Mouse (Mus musculus) neural tube, embryonic 13.5 days (tissue): ENCODE measurements around the gene Lrrc58. TPM values are rescaled to one million over a fixed set of nuclear protein-coding genes. Genes with fewer than 3 reads are reported as not detected.

ENCODE experiments used
- ATAC-seq: fragments of 200-750 bp; cut with Nextera tagmentation; 2 replicates; pipeline ENCODE4 v1.8.0; 2017; ENCODE audit warnings: low read depth, mild to moderate bottlenecking, moderate TSS enrichment, moderate library complexity
- H3K27ac ChIP-seq: fragments of 300-500 bp; sonication (generic); replicated peaks from 2 replicates; pipeline ENCODE4 v1.5.1; 2015; ENCODE audit warnings: moderate library complexity, mild to moderate bottlenecking, inconsistent platforms
- H3K27me3 ChIP-seq: fragments of 300-500 bp; sonication (generic); 2 replicates; pipeline ENCODE4 v1.6.1; 2015; ENCODE audit warnings: mild to moderate bottlenecking, inconsistent platforms
- H3K36me3 ChIP-seq: fragments of 300-500 bp; sonication (generic); 2 replicates; pipeline ENCODE4 v1.6.1; 2015; ENCODE audit warnings: mild to moderate bottlenecking, inconsistent platforms
- H3K4me1 ChIP-seq: fragments of 300-500 bp; sonication (generic); replicated peaks from 2 replicates; pipeline ENCODE4 v1.6.1; 2015; ENCODE audit warnings: inconsistent platforms
- H3K4me2 ChIP-seq: fragments of 300-500 bp; sonication (generic); 2 replicates; pipeline ENCODE4 v1.6.1; 2015; ENCODE audit warnings: inconsistent platforms, mild to moderate bottlenecking, moderate library complexity
- H3K4me3 ChIP-seq: fragments of 300-500 bp; sonication (generic); 2 replicates; pipeline ENCODE4 v1.5.1; 2015; ENCODE audit warnings: mild to moderate bottlenecking, inconsistent platforms
- H3K9ac ChIP-seq: fragments of 300-500 bp; sonication (generic); 2 replicates; pipeline ENCODE4 v1.6.1; 2015; ENCODE audit warnings: moderate library complexity, mild to moderate bottlenecking, inconsistent platforms
- H3K9me3 ChIP-seq: fragments of 300-500 bp; sonication (generic); 2 replicates; pipeline ENCODE4 v1.6.1; 2016; ENCODE audit warnings: inconsistent platforms
- WGBS: fragments of 180-500 bp; shearing (Covaris S2); methylation state at CpG from one replicate; pipeline ENCODE4 v1.1.7; 2015; 5-methylcytosine and 5-hydroxymethylcytosine counted together
- polyA plus RNA-seq: library from polyadenylated mRNA; unstranded; fragments of >200 nt; fragmentation: Nextera tagmentation; extraction: Ambion mirVana; gene quantifications from 2 replicates; pipeline ENCODE4 v1.2.1, GENCODE M21; 2015

Gene Lrrc58
- polyA plus RNA-seq, 1 experiment from 2014 or later = 54.9 TPM

GRCm38 (mm10) chr16:37906456-37906855, 38.3 kb downstream of the Lrrc58 start:
- Histone ChIP-seq H3K4me2 (no peak overlapping the region), H3K36me3 (no peaks in the 10 kb centered on the region), H3K27me3 (no peaks in the 10 kb centered on the region), H3K4me3 (no peak overlapping the region), H3K27ac (no peak overlapping the region), H3K4me1 (no peaks in the 10 kb centered on the region), H3K9me3 (no peaks in the 10 kb centered on the region), H3K9ac (no peak overlapping the region)
- no peak for ATAC-seq
- WGBS = 87% methylated on average over 3 of the region's 3 CpGs

DNA sequence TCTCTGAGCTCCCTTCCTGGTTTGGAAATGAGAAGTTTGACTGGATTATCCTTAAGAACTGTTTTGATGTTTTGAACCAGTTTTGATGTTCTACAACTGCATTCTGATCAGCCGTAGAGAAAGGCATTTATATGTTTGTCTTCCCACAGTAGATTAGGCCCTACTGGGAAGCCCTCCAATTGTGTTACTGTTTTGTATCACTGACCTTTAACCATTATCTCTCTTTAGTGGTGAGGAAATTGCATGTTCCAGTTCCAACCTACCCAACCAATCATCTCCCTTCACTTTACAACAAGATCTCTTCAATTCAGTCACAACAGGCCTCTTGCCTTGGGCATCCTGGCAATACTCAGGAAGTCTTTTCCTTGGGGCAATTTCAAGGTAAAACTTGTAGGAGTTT, 42.9 kb downstream of the Lrrc58 start:
- ATAC-seq = no peak
- Histone ChIP-seq H3K4me3 (no peak overlapping the region), H3K9ac (no peak overlapping the region), H3K27ac (no peak overlapping the region), H3K27me3 (no peaks in the 10 kb centered on the region; the same call in 1 of the 2 replicates), H3K4me2 (no peak overlapping the region), H3K4me1 (peaks cover 5% of the 10 kb centered on the region; the same call in 1 of the 2 replicates), H3K9me3 (no peaks in the 10 kb centered on the region), H3K36me3 (no peaks in the 10 kb centered on the region)
- WGBS = 88% methylated on average over 1 of the region's 1 CpGs

DNA sequence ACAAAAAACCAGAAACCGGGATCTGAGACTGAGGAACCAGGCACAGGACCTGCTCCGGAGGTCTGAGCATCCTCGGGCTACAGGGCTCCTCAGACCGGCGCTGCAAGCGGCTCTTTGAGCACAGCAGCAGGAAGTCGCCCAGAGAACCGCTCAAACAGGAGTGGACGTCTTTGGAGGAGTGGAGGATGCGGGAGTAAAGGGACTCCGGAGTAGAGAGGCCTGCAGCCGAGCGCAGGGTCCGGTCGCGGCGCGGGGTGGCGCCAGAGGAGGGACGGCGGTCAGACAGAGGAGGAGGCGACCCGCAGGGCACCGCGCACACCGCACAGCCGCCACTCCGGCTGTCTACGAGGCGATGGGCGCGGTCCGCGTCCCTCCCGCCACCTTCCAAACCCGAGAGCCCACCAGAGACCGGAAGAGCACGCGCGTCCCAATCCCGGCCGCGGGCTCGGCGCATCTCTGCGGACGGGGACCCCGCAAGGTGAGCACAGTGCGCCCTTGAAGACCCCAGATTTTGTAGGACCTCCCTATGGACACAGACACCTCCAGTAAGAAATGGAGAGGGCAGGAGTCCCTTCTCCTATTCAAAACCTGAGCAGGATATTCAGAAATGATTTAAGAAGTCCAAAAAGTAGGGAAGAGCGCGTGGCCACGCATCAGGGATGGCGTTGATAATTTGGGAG, 48.1 kb downstream of the Lrrc58 start, which contains the start of gene Gpr156:
Gpr156 (plus strand) TSS at position 359 of the 680 bp plus-strand sequence.
- peak within 1 kb of the TSS; percentile 82 for H3K4me2 ChIP-seq
- H3K9me3 ChIP-seq = no peaks in the 10 kb centered on the region
- peak within 1 kb of the TSS; percentile 42 for H3K27ac ChIP-seq
- no peaks in the 10 kb centered on the region for H3K36me3 ChIP-seq
- peak within 1 kb of the TSS; percentile 61 for H3K4me3 ChIP-seq
- peak; percentile 92 for ATAC-seq
- 2% methylated on average over 43 of the region's 53 CpGs for WGBS
- H3K9ac ChIP-seq = peak within 1 kb of the TSS; percentile 79
- H3K27me3 ChIP-seq = no peaks in the 10 kb centered on the region; the same call in 1 of the 2 replicates
- peaks cover 30% of the 10 kb centered on the region for H3K4me1 ChIP-seq

GRCm38 (mm10) chr16:37916818-37917201, 48.6 kb downstream of the Lrrc58 start:
- peaks cover 32% of the 10 kb centered on the region for H3K4me1 ChIP-seq
- WGBS = 11% methylated on average over 7 of the region's 7 CpGs
- peak; percentile 15; the same call in 1 of the 2 replicates for ATAC-seq

DNA sequence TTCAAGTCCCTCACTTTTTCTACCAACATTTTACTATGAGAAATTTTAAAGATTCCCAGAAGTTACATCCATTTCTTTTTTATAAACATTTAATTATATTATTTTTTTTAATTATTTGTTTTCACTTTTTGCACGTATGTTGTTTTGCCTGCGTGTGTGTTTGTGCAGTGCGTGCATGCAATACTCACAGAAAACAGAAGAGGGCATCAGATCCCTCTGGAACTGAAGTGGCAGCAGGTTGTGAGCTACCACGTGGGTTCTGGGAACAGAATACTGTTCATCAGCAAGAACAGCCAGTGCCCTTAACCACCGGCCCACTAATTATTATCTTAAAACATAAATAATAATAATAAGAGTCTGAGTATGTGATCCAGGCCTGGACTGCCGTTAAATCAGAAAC, 50.8 kb downstream of the Lrrc58 start:
- peaks cover 32% of the 10 kb centered on the region for H3K4me1 ChIP-seq
- no peak for ATAC-seq
- WGBS = 85% methylated on average over 6 of the region's 6 CpGs

More at GRCm38 (mm10) chr16:37916818-37917201, 48.6 kb downstream of the Lrrc58 start:
- Histone ChIP-seq H3K27ac (no peak overlapping the region), H3K4me2 (peak overlapping the region; percentile 82), H3K4me3 (peak overlapping the region; percentile 61), H3K9ac (peak overlapping the region; percentile 79), H3K27me3 (no peaks in the 10 kb centered on the region; the same call in 1 of the 2 replicates), H3K36me3 (no peaks in the 10 kb centered on the region), H3K9me3 (no peaks in the 10 kb centered on the region)

GRCm38 (mm10) chr16:37920842-37921409, 52.7 kb downstream of the Lrrc58 start:
- Histone ChIP-seq H3K4me3 (no peak overlapping the region), H3K9ac (no peak overlapping the region), H3K4me2 (no peak overlapping the region), H3K36me3 (no peaks in the 10 kb centered on the region), H3K4me1 (peaks cover 31% of the 10 kb centered on the region), H3K27me3 (no peaks in the 10 kb centered on the region), H3K9me3 (no peaks in the 10 kb centered on the region), H3K27ac (peak overlapping the region; percentile 49)
- ATAC-seq = peak; percentile 21; the same call in 1 of the 2 replicates
- 39% methylated on average over 8 of the region's 8 CpGs for WGBS

More for the DNA sequence above, 50.8 kb downstream of the Lrrc58 start:
- H3K4me3 ChIP-seq = no peak overlapping the region
- no peak overlapping the region for H3K4me2 ChIP-seq
- no peak overlapping the region for H3K9ac ChIP-seq
- H3K27me3 ChIP-seq = no peaks in the 10 kb centered on the region; the same call in 1 of the 2 replicates
- H3K27ac ChIP-seq = no peak overlapping the region
- no peaks in the 10 kb centered on the region for H3K36me3 ChIP-seq
- H3K9me3 ChIP-seq = no peaks in the 10 kb centered on the region

GRCm38 (mm10) chr16:37926087-37926486, 57.9 kb downstream of the Lrrc58 start:
- Histone ChIP-seq H3K36me3 (no peaks in the 10 kb centered on the region), H3K9ac (peak overlapping the region; percentile 35; the same call in 1 of the 2 replicates), H3K9me3 (no peaks in the 10 kb centered on the region)

DNA sequence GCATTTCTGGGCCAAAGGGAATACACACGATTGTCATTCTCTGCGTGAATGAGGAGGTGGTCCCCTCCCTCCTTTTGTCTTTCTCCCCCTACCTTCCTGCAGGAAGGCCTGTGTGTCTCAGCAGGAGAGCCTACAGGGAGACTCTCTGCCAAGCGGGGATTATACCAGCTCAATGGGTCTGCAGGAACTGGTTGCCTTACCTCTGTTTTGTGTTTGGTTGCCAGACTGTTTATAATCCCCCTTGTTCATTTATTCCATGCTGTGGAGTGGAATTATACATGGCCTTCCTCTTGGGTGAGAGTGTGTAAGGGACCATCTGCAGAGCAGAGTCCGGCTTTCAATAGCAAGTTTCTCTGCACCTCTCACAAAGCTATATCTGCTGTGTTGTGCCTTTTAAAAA, 58.9 kb downstream of the Lrrc58 start:
- Histone ChIP-seq H3K36me3 (no peaks in the 10 kb centered on the region), H3K9ac (peak overlapping the region; percentile 22; the same call in 1 of the 2 replicates), H3K4me3 (no peak overlapping the region), H3K27me3 (no peaks in the 10 kb centered on the region), H3K27ac (peak overlapping the region; percentile 52), H3K9me3 (no peaks in the 10 kb centered on the region), H3K4me2 (no peak overlapping the region), H3K4me1 (peaks cover 19% of the 10 kb centered on the region)
- ATAC-seq = no peak
- 19% methylated on average over 4 of the region's 4 CpGs for WGBS

More at GRCm38 (mm10) chr16:37926087-37926486, 57.9 kb downstream of the Lrrc58 start:
- H3K4me3 ChIP-seq = no peak overlapping the region
- no peak overlapping the region for H3K4me2 ChIP-seq
- peaks cover 23% of the 10 kb centered on the region for H3K4me1 ChIP-seq
- peak overlapping the region; percentile 75 for H3K27ac ChIP-seq
- peak; percentile 57 for ATAC-seq
- WGBS = 14% methylated on average over 7 of the region's 7 CpGs
- no peaks in the 10 kb centered on the region for H3K27me3 ChIP-seq

- ATAC-seq = no peak
- no peak overlapping the region for H3K4me3 ChIP-seq
Measured at GRCm38 (mm10) chr16:37929006-37929405, 60.8 kb downstream of the Lrrc58 start.

DNA sequence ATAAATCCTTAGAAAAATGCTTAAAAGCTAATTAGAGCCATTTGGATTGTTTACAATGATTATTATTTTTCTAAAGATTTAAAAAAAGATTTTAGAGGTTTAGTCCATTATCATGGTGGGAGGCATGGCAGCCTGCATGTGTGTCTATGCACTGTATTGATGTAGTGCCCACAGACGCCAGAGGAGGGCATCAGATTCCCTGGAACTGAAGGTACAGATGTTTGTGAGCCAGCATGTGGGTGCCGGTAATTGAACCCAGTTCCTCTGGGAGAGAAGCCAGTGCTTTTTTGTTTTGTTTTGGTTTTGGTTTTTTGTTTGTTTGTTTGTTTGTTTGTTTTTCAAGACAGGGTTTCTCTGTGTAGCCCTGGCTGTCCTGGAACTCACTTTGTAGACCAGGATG, 61.4 kb downstream of the Lrrc58 start:
- no peaks in the 10 kb centered on the region for H3K36me3 ChIP-seq
- H3K27me3 ChIP-seq = no peaks in the 10 kb centered on the region
- peaks cover 19% of the 10 kb centered on the region for H3K4me1 ChIP-seq
- H3K27ac ChIP-seq = no peak overlapping the region
- H3K4me2 ChIP-seq = no peak overlapping the region
- ATAC-seq = no peak
- 93% methylated on average over 2 of the region's 2 CpGs for WGBS
- no peaks in the 10 kb centered on the region for H3K9me3 ChIP-seq
- no peak overlapping the region for H3K4me3 ChIP-seq
- no peak overlapping the region for H3K9ac ChIP-seq

More at GRCm38 (mm10) chr16:37929006-37929405, 60.8 kb downstream of the Lrrc58 start:
- Histone ChIP-seq H3K27me3 (no peaks in the 10 kb centered on the region), H3K4me1 (peaks cover 19% of the 10 kb centered on the region), H3K4me2 (no peak overlapping the region), H3K9ac (no peak overlapping the region), H3K9me3 (no peaks in the 10 kb centered on the region), H3K36me3 (no peaks in the 10 kb centered on the region), H3K27ac (no peak overlapping the region)
- 67% methylated on average over 2 of the region's 2 CpGs for WGBS

GRCm38 (mm10) chr16:37934932-37935331, 66.7 kb downstream of the Lrrc58 start:
- no peaks in the 10 kb centered on the region for H3K36me3 ChIP-seq
- no peak overlapping the region for H3K9ac ChIP-seq
- no peaks in the 10 kb centered on the region for H3K27me3 ChIP-seq
- no peak overlapping the region for H3K27ac ChIP-seq
- H3K9me3 ChIP-seq = no peaks in the 10 kb centered on the region
- ATAC-seq = no peak
- H3K4me3 ChIP-seq = no peak overlapping the region
- 91% methylated on average over 2 of the region's 2 CpGs for WGBS
- H3K4me1 ChIP-seq = peaks cover 33% of the 10 kb centered on the region
- no peak overlapping the region for H3K4me2 ChIP-seq

GRCm38 (mm10) chr16:37937276-37937675, 69.1 kb downstream of the Lrrc58 start:
- ATAC-seq = no peak
- Histone ChIP-seq H3K27me3 (no peaks in the 10 kb centered on the region), H3K4me2 (no peak overlapping the region), H3K9ac (no peak overlapping the region), H3K27ac (peak overlapping the region; percentile 77), H3K36me3 (no peaks in the 10 kb centered on the region), H3K9me3 (no peaks in the 10 kb centered on the region), H3K4me3 (no peak overlapping the region), H3K4me1 (peaks cover 38% of the 10 kb centered on the region)
- WGBS = 42% methylated on average over 8 of the region's 8 CpGs
